Mouse (Mus musculus) limb, embryonic 11.5 days (tissue): ENCODE data around the gene Plxnb1. TPM values are rescaled to one million over a fixed set of nuclear protein-coding genes. Genes with fewer than 3 reads are reported as not detected.

Experiments
- ATAC-seq: fragments of 200-750 bp; cut with Nextera tagmentation; 2 replicates; pipeline ENCODE4 v1.8.0; 2017; ENCODE audit warnings: low read depth; ENCODE audit not compliant: insufficient number of reproducible peaks, low FRiP score, low TSS enrichment
- DNase-seq: peaks from one replicate; pipeline ENCODE4 v3.0.0-alpha.2; 2015; ENCODE audit warnings: low spot score
- H3K27ac ChIP-seq: fragments of 300-500 bp; sonication (generic); replicated peaks from 2 replicates; pipeline ENCODE4 v1.5.1; 2014; ENCODE audit warnings: low read depth, mild to moderate bottlenecking, low read length
- H3K27me3 ChIP-seq: fragments of 300-500 bp; sonication (generic); 2 replicates; pipeline ENCODE4 v1.6.1; 2014; ENCODE audit warnings: mild to moderate bottlenecking, low read length, mixed read lengths; ENCODE audit not compliant: control insufficient read depth, insufficient read depth
- H3K36me3 ChIP-seq: fragments of 300-500 bp; sonication (generic); 2 replicates; pipeline ENCODE4 v1.6.1; 2014; ENCODE audit warnings: mild to moderate bottlenecking, low read length, moderate library complexity, mixed read lengths; ENCODE audit not compliant: control insufficient read depth, insufficient read depth
- H3K4me1 ChIP-seq: fragments of 300-500 bp; sonication (generic); 2 replicates; pipeline ENCODE4 v1.6.1; 2014; ENCODE audit warnings: low read length, mixed read lengths; ENCODE audit not compliant: control insufficient read depth, insufficient read depth
- H3K4me2 ChIP-seq: fragments of 300-500 bp; sonication (generic); 2 replicates; pipeline ENCODE4 v1.6.1; 2014; ENCODE audit warnings: low read depth, mild to moderate bottlenecking, moderate library complexity; ENCODE audit not compliant: severe bottlenecking
- H3K4me3 ChIP-seq: fragments of 300-500 bp; sonication (generic); 2 replicates; pipeline ENCODE4 v1.5.1; 2014; ENCODE audit warnings: low read depth, low read length
- H3K9ac ChIP-seq: fragments of 300-500 bp; sonication (generic); 2 replicates; pipeline ENCODE4 v1.6.1; 2014; ENCODE audit warnings: mild to moderate bottlenecking, low read length
- H3K9me3 ChIP-seq: fragments of 300-500 bp; sonication (generic); 2 replicates; pipeline ENCODE4 v1.6.1; 2016; ENCODE audit warnings: low read length; ENCODE audit not compliant: control insufficient read depth
- polyA plus RNA-seq: library from polyadenylated mRNA; unstranded; fragments of >200 nt; fragmentation: Nextera tagmentation; extraction: Ambion mirVana; gene quantifications from 2 replicates; pipeline ENCODE4 v1.2.1, GENCODE M21; 2014

Plxnb1 gene
- polyA plus RNA-seq, 1 experiment from 2014 or later, result 15.2 TPM

- H3K4me3 ChIP-seq, result no peak overlapping the region
- H3K27me3 ChIP-seq, result no peaks in the 10 kb centered on the region
- H3K4me2 ChIP-seq, result no peak overlapping the region
- no peak overlapping the region for H3K9ac ChIP-seq
- H3K4me1 ChIP-seq, result no peaks in the 10 kb centered on the region
- no peaks in the 10 kb centered on the region for H3K9me3 ChIP-seq
- H3K36me3 ChIP-seq, result no peaks in the 10 kb centered on the region
- DNase-seq, result no peak
- no peak for ATAC-seq
- no peak overlapping the region for H3K27ac ChIP-seq
Observed at GRCm38 (mm10) chr9:109167316-109167715, 72.1 kb downstream of the Plxnb1 start.

Other genes with a start within 250 kb of the Plxnb1 start
- gene Slc26a6, start 242.1 kb upstream of the Plxnb1 start, polyA plus RNA-seq, result 12.5 and 13.5 TPM in 2 replicates
- gene Tmem89, start 180.8 kb upstream of the Plxnb1 start, polyA plus RNA-seq, result not detected in 2 replicates
- 463 and 485 TPM in 2 replicates for gene Uqcrc1, start 158.8 kb upstream of the Plxnb1 start, polyA plus RNA-seq
- gene Col7a1, start 141.8 kb upstream of the Plxnb1 start, polyA plus RNA-seq, result 4.7 and 5.0 TPM in 2 replicates
- 0.21 TPM in 1 of 2 replicates, not detected in the other for gene Ucn2, start 109.4 kb upstream of the Plxnb1 start, polyA plus RNA-seq
- gene Pfkfb4, start 103.6 kb upstream of the Plxnb1 start, polyA plus RNA-seq, result 9.4 and 13.3 TPM in 2 replicates
- 38.9 and 43.3 TPM in 2 replicates for gene Shisa5, start 56.8 kb upstream of the Plxnb1 start, polyA plus RNA-seq
- gene Trex1, start 35.7 kb upstream of the Plxnb1 start, polyA plus RNA-seq, result 5.5 and 8.2 TPM in 2 replicates
- gene Atrip, start 21.3 kb upstream of the Plxnb1 start, polyA plus RNA-seq, result 28.4 and 30.6 TPM in 2 replicates
- 13.9 and 14.9 TPM in 2 replicates for gene Ccdc51, start 12.9 kb upstream of the Plxnb1 start, polyA plus RNA-seq
- 864 and 871 TPM in 2 replicates for gene Tma7, start 12.8 kb upstream of the Plxnb1 start, polyA plus RNA-seq
- not detected in 2 replicates for gene Fbxw21, start 66.7 kb downstream of the Plxnb1 start, polyA plus RNA-seq
- not detected in 2 replicates for gene Fbxw13, start 100.6 kb downstream of the Plxnb1 start, polyA plus RNA-seq
- gene Fbxw20, start 139.4 kb downstream of the Plxnb1 start, polyA plus RNA-seq, result not detected in 2 replicates
- gene Fbxw14, start 192.3 kb downstream of the Plxnb1 start, polyA plus RNA-seq, result not detected in 2 replicates
- not detected in 2 replicates for gene Fbxw28, start 244.3 kb downstream of the Plxnb1 start, polyA plus RNA-seq